ENCODE assay signal across 23 mouse cellular contexts in the genomic region with DNA sequence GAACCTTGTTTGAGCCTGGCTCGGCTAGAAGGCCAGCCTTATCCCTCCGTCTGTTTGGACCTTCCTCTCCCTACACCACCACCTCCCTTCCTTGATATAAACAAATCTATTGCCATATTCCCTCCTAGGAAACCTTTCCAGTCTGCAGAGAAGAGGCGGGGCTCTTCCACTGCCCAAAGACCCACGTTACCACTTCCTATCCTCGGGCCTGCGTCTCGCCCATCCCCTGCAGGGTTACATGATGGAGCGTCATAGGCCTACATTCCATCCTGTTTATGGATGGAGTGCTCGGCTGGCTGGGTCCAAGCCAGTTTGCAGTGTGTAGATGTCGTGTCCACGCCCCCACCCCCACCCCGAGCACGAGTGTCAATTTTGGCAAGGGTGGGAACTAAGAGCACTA. TPM values are rescaled to one million over a fixed set of nuclear protein-coding genes. Genes with fewer than 3 reads are reported as not detected.
DNase-seq lines count a peak whose midpoint lies in the region; ATAC-seq and TF ChIP-seq lines count a peak whose summit lies in the region.
"Had no signal": no experiment of that assay in that cellular context is flagged by ENCODE, and none has a peak within 500 bp of the region (broad histone marks: within the 10 kb centered on the region; RNA-seq: fewer than 3 reads in every experiment).

No protein-coding gene starts in this region.

- ATAC-seq in limb, embryonic 13.5 days (ENCODE audit: low FRiP score, low read depth): 0 out of 2 replicates have a peak, but pooled peaks have one; percentile 24
- ATAC-seq in lung, embryonic 15.5 days (ENCODE audit: borderline replicate concordance, extremely low read depth, low FRiP score, low TSS enrichment): no peak

- DNase-seq in heart, adult 2 months: peak in 1 of 2 experiments; percentile 34
- no peak for DNase-seq in heart, embryonic 10.5 days (ENCODE audit: low spot score)
- no peak for DNase-seq in limb, embryonic 10.5 days (ENCODE audit: low spot score)
- peak; percentile 70 to 90 for DNase-seq in lung, postnatal 4 days
- DNase-seq in cerebellum, postnatal 25 days: no peak
- DNase-seq: cerebellum, adult 2 months; kidney, adult 8-10 months; kidney, postnatal 14 days; layer of hippocampus, postnatal 36 days; midbrain, embryonic 14.5 days; thymus, postnatal 14 days had no signal

- no peak for TF ChIP-seq EP300 in heart, adult 2 months (IDR thresholded peaks at IDR 0.05; ENCODE audit: insufficient read depth, low read depth, low read length)

- H3K27ac ChIP-seq in heart, adult 2 months: peak overlapping the region; percentile 82
- H3K27ac ChIP-seq in heart, embryonic 10.5 days: no peak overlapping the region
- no peak overlapping the region for H3K27ac ChIP-seq in limb, embryonic 13.5 days
- H3K27ac ChIP-seq in limb, embryonic 10.5 days: no peak overlapping the region
- peak overlapping the region; percentile 58 for H3K27ac ChIP-seq in lung, embryonic 15.5 days
- H3K27ac ChIP-seq: forebrain, embryonic 10.5 days; layer of hippocampus, adult 2 months; limb, embryonic 15.5 days; neural tube, embryonic 13.5 days had no signal

- no peak overlapping the region for H3K9ac ChIP-seq in heart, adult 2 months (ENCODE audit: low read depth, low read length)
- no peak overlapping the region for H3K9ac ChIP-seq in limb, embryonic 13.5 days
- no peak overlapping the region for H3K9ac ChIP-seq in lung, embryonic 15.5 days
- H3K9ac ChIP-seq: limb, embryonic 15.5 days; neural tube, embryonic 13.5 days had no signal

- no peaks in the 10 kb centered on the region for H3K36me3 ChIP-seq in heart, adult 2 months (ENCODE audit: control insufficient read depth, insufficient read depth, low read length)
- no peaks in the 10 kb centered on the region for H3K36me3 ChIP-seq in heart, embryonic 10.5 days
- no peaks in the 10 kb centered on the region for H3K36me3 ChIP-seq in limb, embryonic 13.5 days
- H3K36me3 ChIP-seq in limb, embryonic 10.5 days: no peaks in the 10 kb centered on the region
- no peaks in the 10 kb centered on the region for H3K36me3 ChIP-seq in lung, embryonic 15.5 days
- H3K36me3 ChIP-seq: forebrain, embryonic 10.5 days; G1E; limb, embryonic 15.5 days; neural tube, embryonic 13.5 days had no signal

- 46% methylated on average over 13 of the region's 13 CpGs for WGBS in heart, adult 2 months
- 75% methylated on average over 13 of the region's 13 CpGs for WGBS in heart, embryonic 10.5 days
- 80% methylated on average over 13 of the region's 13 CpGs for WGBS in limb, embryonic 13.5 days
- 90% methylated on average over 13 of the region's 13 CpGs for WGBS in limb, embryonic 10.5 days
- WGBS in lung, embryonic 15.5 days: 43% methylated on average over 13 of the region's 13 CpGs

- H3K4me1 ChIP-seq in heart, adult 2 months (ENCODE audit: control insufficient read depth, insufficient read depth, low read length): peaks cover 7% of the 10 kb centered on the region
- H3K4me1 ChIP-seq in heart, embryonic 10.5 days: peaks cover 47% of the 10 kb centered on the region
- H3K4me1 ChIP-seq in limb, embryonic 13.5 days: peaks cover 19% of the 10 kb centered on the region
- H3K4me1 ChIP-seq in limb, embryonic 10.5 days: peaks cover 15% of the 10 kb centered on the region
- H3K4me1 ChIP-seq in lung, embryonic 15.5 days: peaks cover 51% of the 10 kb centered on the region

- no peaks in the 10 kb centered on the region for H3K9me3 ChIP-seq in heart, embryonic 10.5 days
- no peaks in the 10 kb centered on the region for H3K9me3 ChIP-seq in limb, embryonic 13.5 days
- no peaks in the 10 kb centered on the region for H3K9me3 ChIP-seq in limb, embryonic 10.5 days (replicated peaks)
- no peaks in the 10 kb centered on the region for H3K9me3 ChIP-seq in lung, embryonic 15.5 days
- H3K9me3 ChIP-seq: forebrain, embryonic 10.5 days; G1E; limb, embryonic 15.5 days; neural tube, embryonic 13.5 days had no signal

- no peak overlapping the region for H3K4me2 ChIP-seq in limb, embryonic 13.5 days (replicated peaks)
- no peak overlapping the region for H3K4me2 ChIP-seq in lung, embryonic 15.5 days
- H3K4me2 ChIP-seq: limb, embryonic 15.5 days; neural tube, embryonic 13.5 days had no signal

- no peak for TF ChIP-seq POLR2A in heart, adult 2 months (IDR thresholded peaks at IDR 0.05; ENCODE audit: insufficient read depth, low read depth, low read length)

- no peaks in the 10 kb centered on the region for H3K79me2 ChIP-seq in heart, adult 2 months (replicated peaks; ENCODE audit: control insufficient read depth, insufficient read depth, low read length)

- no peak overlapping the region for H3K4me3 ChIP-seq in heart, adult 2 months
- no peak overlapping the region for H3K4me3 ChIP-seq in heart, embryonic 10.5 days
- no peak overlapping the region for H3K4me3 ChIP-seq in limb, embryonic 13.5 days
- H3K4me3 ChIP-seq in limb, embryonic 10.5 days: no peak overlapping the region
- no peak overlapping the region for H3K4me3 ChIP-seq in lung, embryonic 15.5 days
- H3K4me3 ChIP-seq: forebrain, embryonic 10.5 days; layer of hippocampus, adult 2 months; limb, embryonic 15.5 days; neural tube, embryonic 13.5 days had no signal

- intact Hi-C loops in heart, adult 2 months (cut with DNase I): loop anchor here (2.0 kb wide), 1 partner anchor 33 kb away; no protein-coding TSS in a partner anchor

- H3K27me3 ChIP-seq in heart, adult 2 months (ENCODE audit: control insufficient read depth, insufficient read depth, low read length): no peaks in the 10 kb centered on the region
- peaks cover 38% of the 10 kb centered on the region for H3K27me3 ChIP-seq in heart, embryonic 10.5 days (ENCODE audit: insufficient read depth, poor library complexity, severe bottlenecking)
- no peaks in the 10 kb centered on the region for H3K27me3 ChIP-seq in limb, embryonic 13.5 days
- H3K27me3 ChIP-seq in limb, embryonic 10.5 days (ENCODE audit: low read depth, poor library complexity, severe bottlenecking): no peaks in the 10 kb centered on the region
- H3K27me3 ChIP-seq in lung, embryonic 15.5 days: no peaks in the 10 kb centered on the region
- H3K27me3 ChIP-seq: limb, embryonic 15.5 days; neural tube, embryonic 13.5 days had no signal

- TF ChIP-seq CTCF in heart, adult 2 months (IDR thresholded peaks at IDR 0.05): no peak

RNA-seq across cellular contexts. Expression of gene Aqp1, which starts 8.9 kb away (rescaled TPM):
- total RNA-seq in heart, adult 2 months (2021): 100 to 1,000 TPM; 377 to 449 TPM
- polyA plus RNA-seq in heart, adult 2 months (2012; rRNA removed): 433 and 638 TPM in 2 replicates
- polyA plus RNA-seq in heart, embryonic 10.5 days (2016; fragmentation: Nextera tagmentation; extraction: Ambion mirVana): 5.1 and 8.3 TPM in 2 replicates
- polyA plus RNA-seq in limb, embryonic 13.5 days (2015; fragmentation: Nextera tagmentation; extraction: Ambion mirVana): 33.9 and 36.0 TPM in 2 replicates
- 0.94 and 1.1 TPM in 2 replicates for polyA plus RNA-seq in limb, embryonic 10.5 days (2016; fragmentation: Nextera tagmentation; extraction: Ambion mirVana)
- polyA plus RNA-seq in lung, embryonic 15.5 days (2015; fragmentation: Nextera tagmentation; extraction: Ambion mirVana): 48.8 and 57.9 TPM in 2 replicates
- polyA plus RNA-seq: G1E had no signal

RNA-seq across cellular contexts. Expression of gene Ghrhr, which starts 48.8 kb away (rescaled TPM):
- not detected for total RNA-seq in heart, adult 2 months (2021)
- not detected in 2 replicates for polyA plus RNA-seq in heart, adult 2 months (2012; rRNA removed)
- polyA plus RNA-seq in heart, embryonic 10.5 days (2016; fragmentation: Nextera tagmentation; extraction: Ambion mirVana): not detected in 2 replicates
- polyA plus RNA-seq in limb, embryonic 13.5 days (2015; fragmentation: Nextera tagmentation; extraction: Ambion mirVana): not detected in 2 replicates
- polyA plus RNA-seq in limb, embryonic 10.5 days (2016; fragmentation: Nextera tagmentation; extraction: Ambion mirVana): not detected in 2 replicates
- 0.09 and 0.10 TPM in 2 replicates for polyA plus RNA-seq in lung, embryonic 15.5 days (2015; fragmentation: Nextera tagmentation; extraction: Ambion mirVana)
- total RNA-seq: adrenal gland, postnatal 4 days; gastrocnemius, adult 18-20 months; granulocyte monocyte progenitor cell, adult 5-6 weeks; layer of hippocampus, adult 2 months; layer of hippocampus, postnatal 36 days; left cerebral cortex, postnatal 14 days had no signal
- polyA plus RNA-seq: cerebellum, adult 2 months; forebrain, embryonic 10.5 days; G1E; hindbrain, embryonic 11.5 days; limb, embryonic 15.5 days; midbrain, embryonic 14.5 days; neural tube, embryonic 13.5 days had no signal

Comparison
In these comparisons a context has a peak if more than half of its experiments do, and no peak if none do; other contexts are left out.
1. H3K27ac ChIP-seq: peak in heart, adult 2 months (single experiment) and lung, embryonic 15.5 days (single experiment); none in heart, embryonic 10.5 days (single experiment), limb, embryonic 13.5 days (single experiment) and limb, embryonic 10.5 days (single experiment).
2. DNase-seq: peak in lung, postnatal 4 days (2 of 2); none in heart, embryonic 10.5 days (single experiment), limb, embryonic 10.5 days (single experiment) and cerebellum, postnatal 25 days (0 of 2).